Mouse (Mus musculus): ENCODE measurements around the gene Mycbp. TPM values are rescaled to one million over a fixed set of nuclear protein-coding genes. Genes with fewer than 3 reads are reported as not detected.
"Not testable (repeated sequence)": the region's sequence is repeated elsewhere in the genome, so short reads cannot be mapped to it uniquely, and the experiment has no call there.

Gene Mycbp
- total RNA-seq, 2 experiments from 2014 or later: 15.7 to 21.6 TPM

GRCm38 (mm10) chr4:123934306-123934705 lies 29.7 kb downstream of the Mycbp start:
- DNase-seq: no peak
- intact Hi-C loops (cut with DNase I; ENCODE audit: low total_unique reads): no loop called here

GRCm38 (mm10) chr4:123936059-123936458 lies 31.4 kb downstream of the Mycbp start:
- intact Hi-C loops (cut with DNase I; ENCODE audit: low total_unique reads): no loop called here
- no peak for DNase-seq

- intact Hi-C loops (cut with DNase I; ENCODE audit: low total_unique reads): no loop called here
Measured at GRCm38 (mm10) chr4:123939838-123940237, 35.2 kb downstream of the Mycbp start.

GRCm38 (mm10) chr4:123940878-123941277 lies 36.2 kb downstream of the Mycbp start:
- intact Hi-C loops (cut with DNase I; ENCODE audit: low total_unique reads); DNase-seq: not testable (repeated sequence)

More at GRCm38 (mm10) chr4:123939838-123940237, 35.2 kb downstream of the Mycbp start:
- DNase-seq: peak; percentile 48

GRCm38 (mm10) chr4:123946701-123947100 lies 42.1 kb downstream of the Mycbp start:
- intact Hi-C loops (cut with DNase I; ENCODE audit: low total_unique reads): no loop called here
- DNase-seq: no peak

GRCm38 (mm10) chr4:123947149-123947548 lies 42.5 kb downstream of the Mycbp start:
- DNase-seq: no peak
- intact Hi-C loops (cut with DNase I; ENCODE audit: low total_unique reads): no loop called here

GRCm38 (mm10) chr4:123948901-123949300 lies 44.3 kb downstream of the Mycbp start:
- intact Hi-C loops (cut with DNase I; ENCODE audit: low total_unique reads): no loop called here
- no peak for DNase-seq

GRCm38 (mm10) chr4:123949649-123950048 lies 45.0 kb downstream of the Mycbp start:
- intact Hi-C loops (cut with DNase I; ENCODE audit: low total_unique reads): loop anchor here (10.0 kb wide), 1 partner anchor 715 kb away; no protein-coding TSS in a partner anchor
- DNase-seq: no peak

GRCm38 (mm10) chr4:123952059-123952458 lies 47.4 kb downstream of the Mycbp start:
- intact Hi-C loops (cut with DNase I; ENCODE audit: low total_unique reads): loop anchor here (10.0 kb wide), 1 partner anchor 713 kb away; no protein-coding TSS in a partner anchor
- DNase-seq: no peak

GRCm38 (mm10) chr4:123956703-123957491 lies 52.3 kb downstream of the Mycbp start:
- DNase-seq: peak; percentile 82
- intact Hi-C loops (cut with DNase I; ENCODE audit: low total_unique reads): loop anchor here (5.0 to 10.0 kb wide), 2 partner anchors 180 to 708 kb away; no protein-coding TSS in a partner anchor

- DNase-seq: no peak
- intact Hi-C loops (cut with DNase I; ENCODE audit: low total_unique reads): loop anchor here (5.0 to 10.0 kb wide), 2 partner anchors 180 to 707 kb away; no protein-coding TSS in a partner anchor
Measured at GRCm38 (mm10) chr4:123957492-123957808, 52.8 kb downstream of the Mycbp start.

GRCm38 (mm10) chr4:123957891-123958290 lies 53.3 kb downstream of the Mycbp start:
- no peak for DNase-seq
- intact Hi-C loops (cut with DNase I; ENCODE audit: low total_unique reads): loop anchor here (5.0 to 10.0 kb wide), 2 partner anchors 179 to 707 kb away; no protein-coding TSS in a partner anchor

GRCm38 (mm10) chr4:123960955-123961354 lies 56.3 kb downstream of the Mycbp start:
- intact Hi-C loops (cut with DNase I; ENCODE audit: low total_unique reads): no loop called here
- DNase-seq: no peak

Other genes with a start within 250 kb of the Mycbp start
- gene Macf1, start 220.5 kb upstream of the Mycbp start, total RNA-seq (2021): 10 to 100 TPM; 76.5 to 88.0 TPM
- 100 to 1,000 TPM; 256 to 285 TPM for gene Ndufs5, start 186.6 kb upstream of the Mycbp start, total RNA-seq (2021)
- 10 to 100 TPM; 18.2 to 18.9 TPM for gene Akirin1, start 154.5 kb upstream of the Mycbp start, total RNA-seq (2021)
- under 1 TPM; 0.21 to 0.33 TPM for gene Rhbdl2, start 117.0 kb upstream of the Mycbp start, total RNA-seq (2021)
- gene 4933427I04Rik, start 45.2 kb upstream of the Mycbp start, total RNA-seq (2021): not detected
- 10 to 100 TPM; 21.4 to 24.2 TPM for gene Rragc, start 12.6 kb downstream of the Mycbp start, total RNA-seq (2021)
- gene 4930535I16Rik, start 13.2 kb downstream of the Mycbp start, total RNA-seq (2021): not detected

Measured in gastrocnemius, postnatal 14 days (tissue).